Mouse (Mus musculus): ENCODE measurements around the gene Gm10799.
"Not testable (repeated sequence)": the region's sequence is repeated elsewhere in the genome, so short reads cannot be mapped to it uniquely, and the experiment has no call there.

Gm10799 gene

DNA sequence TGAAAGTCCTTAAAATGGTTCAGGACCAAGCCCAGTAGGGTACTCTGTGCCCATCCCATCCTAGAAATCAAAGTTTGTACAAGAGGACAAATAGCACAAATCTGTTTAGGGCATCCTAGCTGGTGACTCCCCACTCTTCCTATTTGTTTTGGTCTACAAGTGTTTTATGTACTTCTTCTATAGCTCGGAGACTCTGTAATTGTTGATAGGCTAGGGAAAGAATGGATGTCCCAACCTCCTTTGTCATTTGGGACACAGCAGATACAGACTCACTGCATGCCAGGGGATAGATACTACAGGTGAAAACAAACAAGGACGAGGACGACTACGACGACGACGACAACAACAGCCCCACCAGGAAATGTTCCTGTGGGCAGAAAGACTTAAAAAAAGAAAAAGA is at the start of gene Gm10799:
TSS of gene Gm10799 (minus strand) at position 101 of the 400 bp plus-strand sequence.
- in situ Hi-C loops (cut with MboI), result not testable (repeated sequence)

DNA sequence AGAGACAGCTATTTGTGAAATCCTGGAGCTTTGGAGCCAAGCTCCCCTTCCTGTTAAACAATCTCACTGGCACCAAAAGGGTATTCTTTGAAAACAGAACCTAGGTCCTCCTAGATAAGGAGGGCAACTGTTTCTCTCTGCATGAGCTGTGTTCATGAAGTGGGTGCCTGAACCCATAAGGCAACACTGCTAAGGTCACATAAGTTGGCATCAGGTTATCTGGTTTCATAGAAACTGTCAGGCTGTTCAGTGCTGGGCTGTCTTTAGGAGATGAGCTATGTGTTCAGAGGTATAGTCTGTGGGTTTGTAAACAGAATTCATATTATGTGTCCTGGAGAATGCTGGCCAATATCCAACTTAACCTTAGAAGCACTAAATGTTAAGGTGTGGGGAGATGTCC is 48.8 kb upstream of the Gm10799 start:
- in situ Hi-C loops (cut with MboI), result not testable (repeated sequence)

DNA sequence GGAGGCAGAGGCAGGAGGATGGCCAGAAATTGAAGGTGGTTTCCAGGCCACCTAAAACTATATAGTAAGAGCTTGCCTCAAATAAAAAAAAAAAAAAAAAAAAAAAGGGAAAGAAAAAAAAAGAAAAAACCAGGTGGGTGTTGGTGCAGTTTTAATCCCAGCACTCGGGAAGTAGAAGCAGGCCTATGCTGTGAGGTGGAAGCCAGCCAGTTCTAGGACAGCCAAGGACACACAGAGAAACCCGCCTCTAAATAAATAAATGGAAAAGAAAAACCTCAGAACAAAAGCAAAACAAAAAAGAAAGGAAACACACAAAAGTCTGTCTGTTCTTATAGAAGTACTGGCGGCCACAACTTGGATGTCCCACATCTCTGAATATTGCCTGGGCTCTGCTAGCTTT is 46.5 kb upstream of the Gm10799 start:
- in situ Hi-C loops (cut with MboI), result no loop called here

- in situ Hi-C loops (cut with MboI), result not testable (repeated sequence)
These were observed 45.2 kb upstream of the Gm10799 start for GRCm38 (mm10) chr2:104113563-104113962.

DNA sequence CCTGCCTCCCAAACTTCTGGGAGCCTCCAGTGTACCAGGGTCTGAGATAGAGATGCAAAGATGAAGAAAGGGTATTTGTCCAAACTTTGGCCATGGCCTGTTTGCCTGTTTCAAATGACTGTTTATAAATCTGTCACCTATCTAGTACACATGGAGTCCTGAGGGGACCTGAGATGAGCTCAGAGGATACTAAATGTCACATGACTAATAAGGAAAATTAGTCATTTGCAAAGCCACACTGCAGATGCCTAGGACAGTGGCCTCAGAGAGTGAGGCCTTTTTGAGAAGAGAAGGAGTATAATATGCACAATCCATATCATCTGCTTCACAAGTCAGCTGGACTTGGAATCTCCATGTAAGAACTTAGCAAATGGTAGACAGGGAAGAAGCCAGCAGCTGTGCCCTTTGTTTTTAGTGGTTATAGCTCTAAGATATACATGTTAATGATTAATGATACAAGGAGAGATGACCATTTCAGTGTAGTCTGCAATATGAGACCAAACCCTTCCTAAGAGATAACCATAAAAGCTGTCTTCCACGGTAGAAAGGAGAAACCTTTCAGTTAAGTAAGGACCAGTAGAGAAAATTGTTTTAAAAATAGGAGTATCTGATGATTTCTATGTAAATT is 42.9 kb upstream of the Gm10799 start:
- in situ Hi-C loops (cut with MboI), result not testable (repeated sequence)

- in situ Hi-C loops (cut with MboI), result no loop called here
These were observed 41.7 kb upstream of the Gm10799 start for GRCm38 (mm10) chr2:104110031-104110430.

DNA sequence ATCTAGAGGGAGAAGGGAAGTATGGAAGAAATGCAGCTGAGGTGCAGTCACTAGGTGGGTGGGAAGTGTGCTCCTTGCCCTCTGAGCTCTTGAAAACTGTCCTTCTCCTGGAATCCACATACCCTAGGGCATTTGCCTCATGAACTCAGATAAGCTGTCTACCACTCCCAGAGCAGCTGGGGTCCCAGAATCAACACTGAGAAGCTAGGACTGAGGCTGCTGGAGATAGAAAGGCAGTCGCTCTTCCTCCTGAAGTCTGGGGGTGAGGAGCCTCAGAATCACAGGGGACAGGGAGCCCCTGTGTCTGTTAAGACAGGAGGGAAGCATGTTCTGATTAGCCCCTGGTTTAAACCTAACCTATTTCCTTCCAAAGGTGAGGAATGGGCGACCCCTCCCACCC is 41.2 kb upstream of the Gm10799 start:
- in situ Hi-C loops (cut with MboI), result no loop called here

DNA sequence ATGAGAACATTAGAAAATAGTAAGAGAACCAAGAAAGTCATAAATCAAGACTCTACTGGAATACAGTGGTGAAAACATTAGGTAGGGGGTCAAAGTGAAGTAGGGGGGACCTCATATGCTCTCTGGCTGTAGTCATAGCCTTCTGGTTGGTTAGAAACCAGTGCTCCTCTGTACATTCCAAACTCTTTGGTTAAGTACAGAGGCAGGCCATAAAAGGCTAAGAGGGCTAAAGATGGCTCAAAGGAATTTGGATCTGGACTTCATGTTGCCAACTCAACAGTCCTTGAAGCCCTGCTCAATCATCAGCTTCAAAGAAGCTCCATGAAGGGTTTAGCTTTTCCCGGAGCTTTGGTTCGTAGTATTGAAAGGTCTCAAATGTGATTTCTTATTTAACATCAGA is 40.7 kb upstream of the Gm10799 start:
- in situ Hi-C loops (cut with MboI), result not testable (repeated sequence)

GRCm38 (mm10) chr2:104104800-104105199 is 36.5 kb upstream of the Gm10799 start:
- in situ Hi-C loops (cut with MboI), result no loop called here

DNA sequence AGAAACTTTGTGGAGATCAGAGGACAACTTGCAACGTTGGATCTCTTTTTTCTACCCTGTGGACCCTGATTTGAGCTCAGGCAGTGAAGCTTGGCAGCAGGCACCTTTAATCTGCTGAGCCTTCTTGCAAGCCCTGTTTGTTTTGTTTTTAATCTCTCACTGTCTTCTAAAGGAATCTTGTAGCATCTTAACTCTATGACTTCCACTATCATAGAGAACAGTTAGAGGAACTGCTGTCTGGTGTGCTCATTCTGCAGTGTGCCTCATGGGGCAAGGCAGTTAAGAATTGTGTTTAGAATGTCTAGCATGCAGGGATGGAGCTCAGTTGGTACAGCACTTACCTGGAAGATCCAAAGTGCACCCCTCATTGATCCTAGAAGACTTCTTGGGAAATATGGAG is 31.6 kb upstream of the Gm10799 start:
- in situ Hi-C loops (cut with MboI), result no loop called here

- in situ Hi-C loops (cut with MboI), result no loop called here
These were observed 30.9 kb upstream of the Gm10799 start for GRCm38 (mm10) chr2:104099231-104099585.

GRCm38 (mm10) chr2:104098529-104099230 is 30.3 kb upstream of the Gm10799 start:
- in situ Hi-C loops (cut with MboI), result no loop called here

- in situ Hi-C loops (cut with MboI), result not testable (repeated sequence)
These were observed 29.0 kb upstream of the Gm10799 start for GRCm38 (mm10) chr2:104097396-104097795.

GRCm38 (mm10) chr2:104096796-104097195 is 28.4 kb upstream of the Gm10799 start:
- in situ Hi-C loops (cut with MboI), result not testable (repeated sequence)

GRCm38 (mm10) chr2:104096256-104096655 is 27.9 kb upstream of the Gm10799 start:
- in situ Hi-C loops (cut with MboI), result no loop called here

DNA sequence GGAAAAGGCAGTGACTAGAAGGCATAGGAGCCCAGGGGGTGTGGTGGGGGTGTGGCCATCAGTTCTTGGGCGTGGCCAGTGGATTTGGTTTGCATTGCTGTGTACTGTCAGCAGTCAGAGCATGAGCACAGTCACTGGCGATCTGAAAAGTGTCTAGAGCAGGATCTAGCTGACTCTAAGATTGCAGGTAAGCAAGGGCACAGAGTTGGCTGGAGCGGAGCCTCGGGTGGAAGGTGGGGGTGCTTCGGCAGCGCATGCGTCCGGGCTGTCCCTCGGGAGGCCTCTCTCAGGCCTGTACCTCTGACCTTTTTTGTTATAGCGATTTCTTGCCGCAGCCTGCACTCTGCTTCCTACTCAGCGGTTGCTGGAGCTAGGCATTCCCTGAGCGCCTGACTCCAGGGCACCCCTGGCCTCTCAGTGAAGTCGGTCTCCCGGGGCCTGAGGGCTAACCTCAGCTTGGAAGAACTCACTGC is 27.4 kb upstream of the Gm10799 start, which contains the start of gene Cd59a:
TSS of gene Cd59a (plus strand) at position 61 of the 473 bp plus-strand sequence.
- in situ Hi-C loops (cut with MboI), result no loop called here

GRCm38 (mm10) chr2:104093305-104093704 is 25.0 kb upstream of the Gm10799 start:
- in situ Hi-C loops (cut with MboI), result no loop called here

DNA sequence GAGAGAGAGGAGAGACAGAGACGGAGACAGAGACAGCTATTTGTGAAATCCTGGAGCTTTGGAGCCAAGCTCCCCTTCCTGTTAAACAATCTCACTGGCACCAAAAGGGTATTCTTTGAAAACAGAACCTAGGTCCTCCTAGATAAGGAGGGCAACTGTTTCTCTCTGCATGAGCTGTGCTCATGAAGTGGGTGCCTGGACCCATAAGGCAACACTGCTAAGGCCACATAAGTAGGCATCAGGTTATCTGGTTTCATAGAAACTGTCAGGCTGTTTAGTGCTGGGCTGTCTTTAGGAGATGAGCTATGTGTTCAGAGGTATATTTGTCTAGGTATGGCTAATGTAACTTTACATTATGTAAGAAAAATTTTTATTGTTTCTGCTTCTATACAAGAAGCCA is 19.2 kb upstream of the Gm10799 start:
- in situ Hi-C loops (cut with MboI), result not testable (repeated sequence)

DNA sequence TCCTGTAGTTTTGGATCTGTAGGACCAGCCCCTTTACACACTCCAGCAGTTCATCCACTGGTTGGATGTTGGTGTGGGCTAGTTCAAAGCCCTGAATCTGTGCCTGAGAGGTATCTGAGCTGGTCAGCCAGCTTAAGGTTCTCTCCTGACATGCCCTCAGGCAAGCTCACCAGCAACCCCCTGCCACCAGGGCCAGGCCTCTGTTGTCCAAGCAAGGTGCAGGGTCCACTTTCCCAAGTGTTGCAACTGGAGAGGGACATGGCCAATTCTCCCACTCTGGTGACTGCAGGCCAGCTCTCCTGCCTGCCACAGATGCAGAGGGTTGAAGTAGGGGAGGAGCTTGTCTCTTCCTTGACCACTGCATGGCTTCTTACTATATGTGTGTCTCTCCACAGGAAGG is 15.7 kb upstream of the Gm10799 start:
- in situ Hi-C loops (cut with MboI), result not testable (repeated sequence)

DNA sequence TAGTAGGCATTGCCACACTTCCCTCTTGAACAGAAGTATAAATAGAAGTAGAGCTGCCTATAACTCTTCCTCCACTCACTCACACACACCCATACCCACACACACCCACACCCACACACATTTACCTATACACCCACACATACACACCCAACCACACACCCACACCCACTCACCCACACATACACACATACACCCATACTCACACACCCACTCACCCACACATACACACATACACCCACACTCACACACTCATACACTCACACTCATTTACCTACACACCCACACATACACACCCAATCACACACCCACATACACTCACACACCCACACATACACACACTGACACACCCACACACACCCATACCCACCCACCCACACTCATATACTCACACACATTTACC is 14.1 kb upstream of the Gm10799 start:
- in situ Hi-C loops (cut with MboI), result no loop called here

DNA sequence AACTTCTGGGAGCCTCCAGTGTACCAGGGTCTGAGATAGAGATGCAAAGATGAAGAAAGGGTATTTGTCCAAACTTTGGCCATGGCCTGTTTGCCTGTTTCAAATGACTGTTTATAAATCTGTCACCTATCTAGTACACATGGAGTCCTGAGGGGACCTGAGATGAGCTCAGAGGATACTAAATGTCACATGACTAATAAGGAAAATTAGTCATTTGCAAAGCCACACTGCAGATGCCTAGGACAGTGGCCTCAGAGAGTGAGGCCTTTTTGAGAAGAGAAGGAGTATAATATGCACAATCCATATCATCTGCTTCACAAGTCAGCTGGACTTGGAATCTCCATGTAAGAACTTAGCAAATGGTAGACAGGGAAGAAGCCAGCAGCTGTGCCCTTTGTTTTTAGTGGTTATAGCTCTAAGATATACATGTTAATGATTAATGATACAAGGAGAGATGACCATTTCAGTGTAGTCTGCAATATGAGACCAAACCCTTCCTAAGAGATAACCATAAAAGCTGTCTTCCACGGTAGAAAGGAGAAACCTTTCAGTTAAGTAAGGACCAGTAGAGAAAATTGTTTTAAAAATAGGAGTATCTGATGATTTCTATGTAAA is 13.2 kb upstream of the Gm10799 start:
- in situ Hi-C loops (cut with MboI), result not testable (repeated sequence)

GRCm38 (mm10) chr2:104078285-104078684 is 9.9 kb upstream of the Gm10799 start:
- in situ Hi-C loops (cut with MboI), result not testable (repeated sequence)

DNA sequence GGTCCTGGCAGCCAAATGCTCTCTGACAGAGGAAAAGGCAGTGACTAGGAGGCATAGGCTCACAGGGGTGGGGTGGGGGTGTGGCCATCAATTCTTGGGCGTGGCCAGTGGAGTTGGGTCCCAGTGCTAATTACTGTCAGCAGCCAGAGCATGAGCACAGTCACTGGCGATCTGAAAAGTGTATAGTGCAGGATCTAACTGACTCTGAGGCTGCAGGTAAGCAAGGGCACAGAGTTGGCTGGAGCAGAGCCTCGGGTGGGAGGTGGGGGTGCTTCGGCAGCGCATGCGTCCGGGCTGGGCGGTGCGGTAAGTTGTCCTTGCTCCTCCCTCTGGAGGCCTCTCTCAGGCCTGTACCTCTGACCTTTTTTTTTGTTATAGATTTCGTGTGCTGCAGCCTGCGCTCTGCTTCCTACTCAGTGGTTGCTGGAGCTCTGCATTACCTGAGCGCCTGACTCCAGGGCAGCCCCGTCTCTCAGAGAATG is 1.4 kb upstream of the Gm10799 start, which contains the start of gene Cd59b:
TSS of gene Cd59b (plus strand) at position 146 of the 482 bp plus-strand sequence.
- in situ Hi-C loops (cut with MboI), result no loop called here
